Mouse (Mus musculus): ENCODE data around the gene Paxip1.

The Paxip1 gene

DNA sequence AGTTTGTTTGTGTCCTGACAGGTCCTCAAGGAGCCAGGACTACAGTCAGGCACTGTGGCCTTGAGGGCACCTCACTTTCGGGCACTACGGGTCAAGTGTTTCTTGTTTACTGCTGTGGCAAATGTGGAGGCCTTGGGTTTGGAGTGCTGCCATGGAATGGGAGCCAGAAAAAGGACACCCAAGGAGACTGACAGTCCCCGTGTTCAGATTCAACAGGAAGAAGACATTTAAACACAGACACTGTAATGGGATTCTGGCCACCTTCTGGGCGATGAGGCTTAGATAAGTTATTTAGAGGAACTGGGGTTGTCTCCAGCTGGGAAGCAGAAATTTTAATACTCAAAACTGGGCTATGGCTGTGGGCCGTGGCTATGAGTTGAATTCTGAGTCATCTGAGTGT lies 60.8 kb downstream of the Paxip1 start:
- no peak for DNase-seq (ENCODE audit: low spot score in 2 of 2)

DNA sequence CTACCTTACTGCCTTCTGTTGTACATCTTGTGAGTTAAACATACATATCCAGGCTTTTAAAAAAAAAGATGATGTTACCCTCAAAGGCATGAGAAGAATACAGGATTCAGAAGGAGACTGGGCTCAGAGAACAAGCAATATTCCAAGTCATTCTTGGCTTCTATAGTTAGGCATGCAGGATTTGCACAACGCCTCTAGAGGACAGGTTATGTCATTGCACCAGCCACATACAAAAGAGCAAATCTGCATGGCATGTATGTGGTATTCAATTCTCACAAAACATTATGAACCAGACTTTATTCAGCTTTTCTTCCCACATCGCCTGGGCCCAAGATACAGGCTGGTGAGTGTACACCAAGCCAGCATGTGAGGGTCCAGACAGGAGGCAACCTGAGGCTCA lies 67.0 kb downstream of the Paxip1 start:
- no peak for DNase-seq (ENCODE audit: low spot score in 2 of 2)

DNA sequence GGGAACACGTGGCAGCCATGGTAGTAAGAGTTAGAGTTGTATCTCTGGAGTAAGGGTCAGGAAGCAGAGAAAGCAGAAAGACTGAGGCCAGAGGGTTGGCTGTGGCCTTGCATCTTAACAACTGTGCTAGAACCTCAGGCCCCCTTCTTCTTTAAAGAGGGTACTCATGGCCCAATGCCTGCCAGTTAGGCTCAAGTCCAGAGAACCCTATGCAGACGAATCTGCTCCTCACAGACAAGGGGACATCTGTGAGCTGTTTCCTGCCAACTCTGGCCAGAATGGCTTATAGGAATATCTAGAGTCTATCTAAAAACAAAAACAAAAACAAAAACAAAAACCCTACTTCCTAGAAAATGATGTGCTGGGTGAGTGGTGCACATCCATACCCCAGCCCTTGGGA lies 72.2 kb downstream of the Paxip1 start:
- DNase-seq (ENCODE audit: low spot score in 2 of 2) = no peak

GRCm38 (mm10) chr5:27717301-27717700 lies 74.2 kb downstream of the Paxip1 start:
- DNase-seq (ENCODE audit: low spot score in 2 of 2) = no peak

DNA sequence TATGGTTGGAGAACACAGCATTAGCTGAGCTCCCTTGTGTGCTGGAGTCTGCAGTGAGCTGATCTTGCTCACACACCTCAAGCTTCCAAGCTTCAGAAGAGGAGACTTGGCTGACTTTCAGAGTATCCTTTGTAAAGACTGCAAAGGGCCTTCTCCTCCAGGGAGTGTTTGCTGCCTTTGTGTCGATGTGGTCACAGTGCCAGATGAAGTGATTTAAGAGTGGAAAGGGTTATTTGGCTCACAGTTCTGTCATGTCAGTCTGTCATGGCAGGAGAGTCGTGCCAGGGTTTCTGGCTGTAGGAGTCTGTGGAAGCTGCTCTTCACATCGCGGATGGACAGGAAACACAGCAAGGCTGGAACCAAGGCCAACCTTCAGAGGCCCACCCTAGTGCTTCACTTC lies 75.5 kb downstream of the Paxip1 start:
- no peak for DNase-seq (ENCODE audit: low spot score in 2 of 2)

DNA sequence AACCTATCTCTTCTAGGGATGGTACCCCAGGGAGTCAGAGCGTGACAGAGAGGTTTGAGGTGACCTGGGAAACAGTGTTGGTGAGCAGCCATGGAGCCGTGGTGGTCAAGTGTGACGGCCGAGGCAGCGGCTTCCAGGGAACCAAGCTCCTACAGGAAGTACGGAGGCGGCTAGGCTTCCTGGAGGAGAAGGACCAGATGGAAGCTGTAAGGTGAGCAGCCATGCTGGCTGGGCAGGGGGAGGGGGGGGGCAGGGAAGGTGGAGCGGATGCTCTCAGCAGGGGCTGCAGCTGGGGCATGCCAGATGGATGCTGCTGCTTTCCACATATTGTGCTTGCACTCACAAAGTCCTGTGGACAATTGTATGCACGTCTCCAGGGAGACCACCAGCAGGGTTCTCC lies 77.1 kb downstream of the Paxip1 start:
- no peak for DNase-seq (ENCODE audit: low spot score in 2 of 2)

DNA sequence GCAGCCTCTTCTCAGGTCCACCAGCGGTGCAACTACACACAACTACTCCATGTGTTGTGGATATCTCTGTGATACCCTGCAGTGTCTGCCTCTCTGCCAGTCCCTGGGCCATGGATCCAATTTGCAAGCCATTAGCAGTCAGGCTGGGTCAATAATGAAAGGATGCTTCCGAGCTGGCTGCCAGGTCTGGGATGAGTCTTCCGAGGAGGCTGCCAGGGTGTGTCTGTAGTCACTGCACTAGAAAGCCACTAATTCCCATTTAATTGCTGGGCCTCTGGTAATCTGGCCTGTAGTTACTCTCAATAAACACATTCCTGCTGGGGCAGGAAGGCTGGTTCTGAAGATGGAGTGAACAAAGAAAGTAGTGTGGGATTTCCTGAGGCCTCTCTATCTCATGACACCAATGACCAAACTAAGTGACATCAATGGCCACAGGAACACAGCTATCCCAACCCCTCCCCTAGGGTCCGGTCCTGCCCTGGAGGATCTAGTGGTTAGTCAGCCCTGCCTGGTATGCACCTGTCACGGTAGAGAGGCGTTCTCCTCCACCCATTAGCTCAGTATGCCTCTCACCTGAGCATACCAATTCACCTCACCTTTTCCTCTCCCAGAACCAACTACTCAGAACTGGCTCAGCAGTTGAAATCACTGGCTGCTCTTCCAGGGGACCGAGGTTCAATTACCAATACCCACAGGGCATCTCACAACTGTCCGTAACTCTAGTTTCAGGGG lies 79.9 kb downstream of the Paxip1 start:
- no peak for DNase-seq (ENCODE audit: low spot score in 2 of 2)

DNA sequence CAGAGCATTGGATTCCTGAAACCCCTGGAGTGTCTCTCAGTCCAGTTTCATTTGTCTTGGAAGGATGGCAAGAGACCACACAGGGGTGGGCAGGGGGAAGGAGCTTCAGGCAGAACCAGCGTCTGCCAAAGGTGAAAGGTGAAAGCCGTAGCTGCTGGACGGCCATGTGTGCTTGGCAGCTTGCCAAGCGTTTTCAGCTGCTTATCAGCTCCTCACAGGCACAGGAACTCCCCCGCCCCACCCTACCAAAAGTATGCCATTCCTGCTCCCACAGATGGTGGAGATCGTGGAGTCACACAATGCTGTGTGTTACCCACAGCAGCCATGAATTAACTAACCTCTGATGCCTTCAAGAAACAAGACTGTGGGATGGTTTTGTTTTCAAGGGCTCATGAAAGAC lies 83.3 kb downstream of the Paxip1 start:
- peak; percentile 72 to 86 for DNase-seq (ENCODE audit: low spot score in 2 of 2)

DNA sequence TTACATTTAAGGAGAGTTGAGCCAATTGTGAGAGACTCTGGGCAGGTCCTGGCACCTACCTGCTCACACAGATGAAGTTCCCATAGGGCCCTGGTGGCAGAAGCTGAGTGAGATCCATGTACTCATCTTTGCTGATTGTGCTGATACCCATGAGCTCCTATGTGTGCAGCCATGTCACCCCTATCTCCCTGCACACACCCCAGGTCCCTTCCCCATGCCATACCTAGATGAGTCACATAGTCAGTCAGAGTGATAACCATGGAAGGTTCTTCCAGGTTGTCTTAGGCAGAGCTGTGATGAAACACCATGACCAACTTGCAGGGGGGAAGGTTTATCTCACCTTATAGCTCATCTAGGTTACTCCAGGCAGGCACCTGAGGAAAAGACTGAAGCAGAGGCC lies 84.2 kb downstream of the Paxip1 start:
- DNase-seq (ENCODE audit: low spot score in 2 of 2) = peak; percentile 20 to 40

- DNase-seq (ENCODE audit: low spot score in 2 of 2) = no peak
Measured at GRCm38 (mm10) chr5:27706551-27706950, 84.9 kb downstream of the Paxip1 start.

- peak in 1 of 2 experiments; percentile 26 for DNase-seq (ENCODE audit: low spot score in 2 of 2)
Measured at GRCm38 (mm10) chr5:27705020-27705419, 86.5 kb downstream of the Paxip1 start.

DNA sequence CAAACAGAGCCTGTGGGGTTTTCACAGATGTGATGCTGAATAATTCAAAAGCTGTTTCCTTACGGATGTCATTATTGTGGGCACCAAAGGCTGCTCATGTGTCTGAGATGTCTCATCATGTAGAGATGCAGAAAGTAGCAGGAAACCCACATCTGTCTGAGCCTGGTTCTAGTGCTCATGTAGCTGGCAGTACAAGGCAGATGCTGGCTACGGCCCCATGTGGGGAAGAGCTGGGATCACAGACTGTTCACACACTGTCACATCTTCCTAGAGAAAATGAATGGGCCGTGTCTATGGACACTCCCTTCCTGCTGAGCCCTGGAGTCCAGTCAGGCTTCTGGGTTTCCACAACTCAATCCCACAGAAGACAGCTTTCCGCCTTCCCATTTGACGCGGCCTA lies 89.0 kb downstream of the Paxip1 start:
- no peak for DNase-seq (ENCODE audit: low spot score in 2 of 2)
